Mouse (Mus musculus): ENCODE data around the gene Ruvbl2. TPM values are rescaled to one million over a fixed set of nuclear protein-coding genes. Genes with fewer than 3 reads are reported as not detected.
A peak's percentile ranks its signal among the peaks of the same experiment; 100 is the strongest.

Ruvbl2 gene
- polyA plus RNA-seq, 1 experiment from 2014 or later = 104 TPM

DNA sequence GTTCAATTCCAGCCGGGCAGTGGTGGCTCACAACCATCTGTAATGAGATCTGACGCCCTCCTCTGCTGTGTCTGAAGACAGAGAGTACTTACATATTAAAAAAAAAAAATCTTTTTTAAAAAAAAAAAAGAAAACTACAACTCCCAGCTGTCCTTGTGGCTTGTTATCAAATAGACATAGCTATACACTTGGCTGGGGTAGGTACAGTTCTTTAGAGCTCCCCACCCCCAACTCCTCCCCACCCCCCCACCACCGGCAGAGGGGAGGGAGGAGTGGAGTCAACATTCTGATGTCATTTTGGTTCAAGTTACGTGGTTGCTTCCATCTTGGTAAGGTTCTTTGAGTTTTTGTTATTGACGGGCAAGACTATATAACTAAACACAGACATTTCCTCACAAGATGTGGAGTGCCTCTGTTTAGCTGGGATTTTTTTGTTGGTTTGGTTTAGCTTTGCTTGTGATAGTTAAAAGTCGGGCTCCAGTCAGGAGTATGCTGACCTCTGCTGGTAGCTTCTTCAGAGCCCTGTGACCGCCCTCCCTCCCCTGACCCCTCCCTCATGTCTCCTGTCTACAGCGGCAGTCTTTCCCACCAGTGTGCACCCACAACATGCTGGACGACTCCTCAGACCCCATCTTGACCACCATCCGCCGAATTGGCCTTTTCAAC is 9.6 kb upstream of the Ruvbl2 start:
- Histone ChIP-seq H3K9ac (ENCODE audit: low read depth, low read length) (0 out of 2 replicates have a peak overlapping the region, but pooled peaks have one; percentile 39), H3K27me3 (ENCODE audit: control insufficient read depth, insufficient read depth, low read length) (no peaks in the 10 kb centered on the region), H3K4me2 (peak overlapping the region; percentile 35), H3K27ac (ENCODE audit: low read depth, low read length) (no peak overlapping the region), H3K4me3 (ENCODE audit: low read depth, low read length) (peak overlapping the region; percentile 14; the same call in 1 of the 2 replicates), H3K9me3 (replicated peaks; ENCODE audit: control insufficient read depth, low read length) (no peaks in the 10 kb centered on the region), H3K4me1 (ENCODE audit: control insufficient read depth, insufficient read depth, low read length) (peaks cover 5% of the 10 kb centered on the region; the same call in 1 of the 2 replicates), H3K36me3 (ENCODE audit: control insufficient read depth, insufficient read depth, low read length) (peaks cover 20% of the 10 kb centered on the region)
- 20% methylated on average over 11 of the region's 11 CpGs for WGBS (ENCODE audit: insufficient replicate concordance)
- ATAC-seq (replicated peaks; ENCODE audit: insufficient number of reproducible peaks, low FRiP score, low TSS enrichment) = no peak

DNA sequence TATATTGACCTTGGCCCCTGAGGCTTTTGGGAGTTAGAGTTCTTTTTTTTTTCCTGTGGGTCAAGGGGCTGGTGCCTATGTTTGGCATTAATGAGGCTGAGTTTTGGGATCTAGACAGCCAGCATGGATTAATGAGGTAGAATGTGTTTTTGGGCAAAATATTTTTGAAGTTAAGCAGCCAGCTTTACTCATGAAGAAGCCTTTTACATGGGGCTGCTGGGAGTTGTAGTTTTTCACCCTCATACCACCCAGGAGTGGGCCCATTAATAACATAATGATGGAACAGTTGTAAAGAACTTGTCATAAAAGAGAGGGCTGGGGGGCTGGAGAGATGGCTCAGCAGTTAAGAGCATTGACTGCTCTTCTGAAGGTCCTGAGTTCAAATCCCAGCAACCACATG is 8.7 kb upstream of the Ruvbl2 start:
- Histone ChIP-seq H3K4me2 (no peak overlapping the region), H3K4me3 (ENCODE audit: low read depth, low read length) (no peak overlapping the region), H3K27me3 (ENCODE audit: control insufficient read depth, insufficient read depth, low read length) (no peaks in the 10 kb centered on the region), H3K4me1 (ENCODE audit: control insufficient read depth, insufficient read depth, low read length) (peaks cover 5% of the 10 kb centered on the region; the same call in 1 of the 2 replicates), H3K27ac (ENCODE audit: low read depth, low read length) (no peak overlapping the region), H3K9ac (ENCODE audit: low read depth, low read length) (no peak overlapping the region), H3K36me3 (ENCODE audit: control insufficient read depth, insufficient read depth, low read length) (peaks cover 22% of the 10 kb centered on the region), H3K9me3 (replicated peaks; ENCODE audit: control insufficient read depth, low read length) (no peaks in the 10 kb centered on the region)
- no peak for ATAC-seq (replicated peaks; ENCODE audit: insufficient number of reproducible peaks, low FRiP score, low TSS enrichment)

DNA sequence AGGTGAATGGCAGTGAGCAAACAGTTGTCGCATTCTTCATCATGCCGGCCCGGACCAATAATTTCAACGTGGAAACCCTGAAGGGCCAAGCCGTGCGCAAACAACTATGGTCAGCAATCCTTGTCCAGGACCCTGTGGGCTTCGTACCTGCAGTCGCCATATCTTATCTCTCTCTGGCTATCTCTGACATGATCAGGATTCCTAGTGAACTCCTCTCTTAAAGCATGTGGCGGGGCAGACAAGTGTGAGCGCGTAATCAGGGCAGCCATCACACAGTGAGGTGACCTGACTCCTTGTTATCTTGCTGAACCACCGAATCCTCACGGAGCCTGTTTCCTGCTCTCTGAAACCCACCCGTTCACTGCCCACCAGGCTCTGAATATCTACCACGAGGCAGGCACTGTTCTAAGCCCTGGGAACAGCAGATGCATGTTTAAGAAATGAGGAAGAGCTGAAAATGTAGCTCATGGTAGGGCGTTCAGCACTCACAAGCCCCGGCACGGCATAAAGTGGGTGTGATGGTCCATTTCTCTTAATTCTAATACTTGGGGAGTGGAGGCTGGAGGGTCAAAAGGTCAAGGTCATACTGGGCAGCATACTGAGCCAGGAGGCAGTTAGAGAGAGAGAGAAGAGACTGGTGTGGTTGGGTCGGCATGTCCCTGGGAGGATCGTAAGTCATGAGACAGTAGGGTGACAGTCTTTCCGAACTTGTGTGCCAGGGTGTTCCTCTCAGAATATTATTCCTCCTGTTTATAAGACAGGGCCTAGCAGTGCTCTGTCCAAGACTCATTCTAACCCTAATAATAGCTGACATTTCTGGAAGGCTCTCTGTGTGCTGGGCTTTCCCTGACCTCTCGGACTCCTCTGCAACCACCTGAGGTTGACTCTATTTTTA is 5.9 kb upstream of the Ruvbl2 start:
- H3K4me2 ChIP-seq = no peak overlapping the region
- ATAC-seq (replicated peaks; ENCODE audit: insufficient number of reproducible peaks, low FRiP score, low TSS enrichment) = no peak
- WGBS (ENCODE audit: insufficient replicate concordance) = 71% methylated on average over 22 of the region's 22 CpGs
- H3K9ac ChIP-seq (ENCODE audit: low read depth, low read length) = no peak overlapping the region
- no peaks in the 10 kb centered on the region for H3K27me3 ChIP-seq (ENCODE audit: control insufficient read depth, insufficient read depth, low read length)
- H3K36me3 ChIP-seq (ENCODE audit: control insufficient read depth, insufficient read depth, low read length) = peaks cover 28% of the 10 kb centered on the region
- H3K4me1 ChIP-seq (ENCODE audit: control insufficient read depth, insufficient read depth, low read length) = peaks cover 5% of the 10 kb centered on the region; the same call in 1 of the 2 replicates
- H3K9me3 ChIP-seq (replicated peaks; ENCODE audit: control insufficient read depth, low read length) = no peaks in the 10 kb centered on the region
- no peak overlapping the region for H3K4me3 ChIP-seq (ENCODE audit: low read depth, low read length)
- no peak overlapping the region for H3K27ac ChIP-seq (ENCODE audit: low read depth, low read length)

DNA sequence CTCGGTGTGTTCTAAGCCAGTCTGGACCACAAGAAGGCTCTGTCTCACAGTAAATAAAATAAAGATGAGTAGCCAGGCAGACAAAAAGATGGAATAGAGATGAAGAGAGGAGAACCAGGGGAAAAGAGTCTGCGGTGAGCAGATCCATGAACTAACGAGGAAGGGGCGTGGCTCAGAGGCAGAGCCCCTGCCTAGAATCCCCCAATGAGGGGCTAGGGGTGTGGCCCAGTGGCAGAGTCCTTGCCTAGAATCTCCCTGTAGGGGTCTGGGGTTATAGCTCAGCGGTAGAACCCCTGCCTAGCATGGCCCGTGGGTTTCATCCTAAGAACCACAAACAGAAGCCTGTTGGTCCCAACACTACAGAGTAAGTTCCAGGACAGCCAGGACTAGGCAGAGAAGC is 850 bp downstream of the Ruvbl2 start:
- Histone ChIP-seq H3K27me3 (ENCODE audit: control insufficient read depth, insufficient read depth, low read length) (no peaks in the 10 kb centered on the region), H3K9me3 (replicated peaks; ENCODE audit: control insufficient read depth, low read length) (no peaks in the 10 kb centered on the region), H3K4me3 (ENCODE audit: low read depth, low read length) (no peak overlapping the region; the same call in 1 of the 2 replicates), H3K9ac (ENCODE audit: low read depth, low read length) (no peak overlapping the region), H3K27ac (ENCODE audit: low read depth, low read length) (no peak overlapping the region), H3K4me1 (ENCODE audit: control insufficient read depth, insufficient read depth, low read length) (peaks cover 38% of the 10 kb centered on the region), H3K36me3 (ENCODE audit: control insufficient read depth, insufficient read depth, low read length) (peaks cover 11% of the 10 kb centered on the region), H3K4me2 (peak overlapping the region; percentile 96)
- no peak for ATAC-seq (replicated peaks; ENCODE audit: insufficient number of reproducible peaks, low FRiP score, low TSS enrichment)
- WGBS (ENCODE audit: insufficient replicate concordance) = 20% methylated on average over 6 of the region's 6 CpGs

DNA sequence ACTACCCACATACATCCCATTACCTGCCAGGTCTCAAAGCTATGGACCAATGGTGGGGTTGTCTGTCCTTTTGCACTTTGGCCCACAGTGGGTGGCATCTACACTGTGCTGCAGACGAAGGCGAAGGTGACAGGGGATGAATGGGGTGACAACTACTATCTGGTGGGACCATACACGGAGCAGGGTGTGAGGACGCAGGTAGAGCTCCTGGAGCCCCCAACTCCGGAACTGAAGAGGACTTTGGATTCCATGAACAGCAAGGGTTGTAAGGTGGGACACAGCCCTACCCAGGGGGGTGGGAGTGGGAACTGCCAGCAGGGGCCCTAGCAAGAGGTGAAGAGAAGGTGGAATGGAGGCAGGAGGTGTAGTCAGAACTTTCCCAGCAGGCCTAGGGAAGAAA is 1.5 kb downstream of the Ruvbl2 start:
- no peak for ATAC-seq (replicated peaks; ENCODE audit: insufficient number of reproducible peaks, low FRiP score, low TSS enrichment)
- Histone ChIP-seq H3K27ac (ENCODE audit: low read depth, low read length) (no peak overlapping the region), H3K4me3 (ENCODE audit: low read depth, low read length) (peak overlapping the region; percentile 86)

DNA sequence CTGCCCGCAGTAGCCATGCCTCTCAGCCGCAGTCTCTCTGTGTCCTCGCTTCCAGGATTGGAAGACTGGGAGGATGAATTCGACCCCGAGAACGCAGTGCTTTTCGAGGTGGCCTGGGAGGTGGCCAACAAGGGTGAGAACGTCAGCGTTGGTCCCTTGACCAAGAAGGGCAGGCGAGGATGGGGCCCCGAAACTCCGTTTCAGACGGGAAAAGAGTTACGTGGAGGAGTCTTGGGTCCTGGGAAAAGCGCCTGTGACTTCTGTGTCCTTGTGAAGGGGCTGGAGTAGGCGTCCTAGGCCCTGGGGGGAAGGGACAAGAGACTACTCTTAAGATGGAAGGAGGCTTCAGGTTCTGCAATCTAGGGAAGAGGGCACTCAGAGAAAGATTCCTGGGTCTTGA is 2.9 kb downstream of the Ruvbl2 start:
- Histone ChIP-seq H3K36me3 (ENCODE audit: control insufficient read depth, insufficient read depth, low read length) (peaks cover 2% of the 10 kb centered on the region; the same call in 1 of the 2 replicates), H3K9me3 (replicated peaks; ENCODE audit: control insufficient read depth, low read length) (no peaks in the 10 kb centered on the region), H3K27ac (ENCODE audit: low read depth, low read length) (peak overlapping the region; percentile 84), H3K4me1 (ENCODE audit: control insufficient read depth, insufficient read depth, low read length) (peaks cover 38% of the 10 kb centered on the region), H3K9ac (ENCODE audit: low read depth, low read length) (peak overlapping the region; percentile 95), H3K4me2 (peak overlapping the region; percentile 96), H3K4me3 (ENCODE audit: low read depth, low read length) (peak overlapping the region; percentile 86), H3K27me3 (ENCODE audit: control insufficient read depth, insufficient read depth, low read length) (no peaks in the 10 kb centered on the region)
- no peak for ATAC-seq (replicated peaks; ENCODE audit: insufficient number of reproducible peaks, low FRiP score, low TSS enrichment)
- WGBS (ENCODE audit: insufficient replicate concordance) = 2% methylated on average over 16 of the region's 16 CpGs

More for the DNA sequence above, 1.5 kb downstream of the Ruvbl2 start:
- Histone ChIP-seq H3K27me3 (ENCODE audit: control insufficient read depth, insufficient read depth, low read length) (no peaks in the 10 kb centered on the region), H3K36me3 (ENCODE audit: control insufficient read depth, insufficient read depth, low read length) (peaks cover 7% of the 10 kb centered on the region), H3K9ac (ENCODE audit: low read depth, low read length) (no peak overlapping the region), H3K9me3 (replicated peaks; ENCODE audit: control insufficient read depth, low read length) (no peaks in the 10 kb centered on the region), H3K4me2 (peak overlapping the region; percentile 96), H3K4me1 (ENCODE audit: control insufficient read depth, insufficient read depth, low read length) (peaks cover 38% of the 10 kb centered on the region)
- 81% methylated on average over 5 of the region's 5 CpGs for WGBS (ENCODE audit: insufficient replicate concordance)

DNA sequence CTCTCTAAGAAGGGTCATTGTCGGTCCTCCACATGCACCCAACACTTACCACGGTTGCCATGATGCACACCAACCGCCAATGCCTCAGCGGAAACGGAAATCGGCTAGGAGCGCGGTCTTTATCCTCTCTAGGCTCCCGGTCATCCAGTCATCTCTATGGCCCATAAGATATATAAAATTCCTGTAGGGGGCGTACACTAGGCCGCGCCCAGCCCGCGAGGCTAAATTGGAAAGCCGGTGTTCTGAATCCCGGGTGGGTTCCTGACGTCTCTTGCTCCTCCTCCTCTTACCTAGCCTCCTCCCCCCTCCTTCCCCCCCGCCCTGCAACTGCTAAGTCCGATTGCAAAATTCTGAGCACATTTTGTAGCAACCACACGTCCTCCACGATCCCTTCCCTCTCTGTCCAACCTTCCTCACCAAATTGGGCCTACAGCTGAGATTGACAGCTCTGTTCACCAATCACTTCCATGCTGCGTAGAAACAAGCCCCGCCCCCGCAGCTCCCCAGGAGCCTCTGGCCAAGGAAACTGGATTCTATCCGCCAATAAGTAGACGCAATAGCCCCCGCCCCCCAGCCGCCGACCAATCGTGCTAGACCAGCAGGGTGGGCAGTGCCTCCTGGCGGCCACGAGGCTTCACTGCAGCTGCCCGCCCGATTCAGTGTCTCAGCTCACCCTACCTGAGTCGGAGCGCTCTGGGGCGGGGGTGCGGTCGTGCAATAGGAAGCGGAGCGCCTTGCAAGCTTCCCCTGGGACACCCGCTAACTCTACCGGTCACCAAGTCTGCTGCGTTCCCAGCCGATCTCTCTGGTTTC is 3.5 kb downstream of the Ruvbl2 start, which contains the start of gene Gys1:
TSS of gene Gys1 (plus strand) at position 642 of the 813 bp plus-strand sequence.
- peaks cover 38% of the 10 kb centered on the region for H3K4me1 ChIP-seq (ENCODE audit: control insufficient read depth, insufficient read depth, low read length)
- H3K27me3 ChIP-seq (ENCODE audit: control insufficient read depth, insufficient read depth, low read length) = no peaks in the 10 kb centered on the region
- peak within 1 kb of the TSS; percentile 96 for H3K4me2 ChIP-seq
- peak within 1 kb of the TSS; percentile 91 for H3K27ac ChIP-seq (ENCODE audit: low read depth, low read length)
- 1% methylated on average over 45 of the region's 45 CpGs for WGBS (ENCODE audit: insufficient replicate concordance)
- ATAC-seq (replicated peaks; ENCODE audit: insufficient number of reproducible peaks, low FRiP score, low TSS enrichment) = peak; percentile 93
- H3K9me3 ChIP-seq (replicated peaks; ENCODE audit: control insufficient read depth, low read length) = no peaks in the 10 kb centered on the region
- H3K4me3 ChIP-seq (ENCODE audit: low read depth, low read length) = peak within 1 kb of the TSS; percentile 86
- peaks cover 6% of the 10 kb centered on the region; the same call in 1 of the 2 replicates for H3K36me3 ChIP-seq (ENCODE audit: control insufficient read depth, insufficient read depth, low read length)
- peak within 1 kb of the TSS; percentile 95 for H3K9ac ChIP-seq (ENCODE audit: low read depth, low read length)

DNA sequence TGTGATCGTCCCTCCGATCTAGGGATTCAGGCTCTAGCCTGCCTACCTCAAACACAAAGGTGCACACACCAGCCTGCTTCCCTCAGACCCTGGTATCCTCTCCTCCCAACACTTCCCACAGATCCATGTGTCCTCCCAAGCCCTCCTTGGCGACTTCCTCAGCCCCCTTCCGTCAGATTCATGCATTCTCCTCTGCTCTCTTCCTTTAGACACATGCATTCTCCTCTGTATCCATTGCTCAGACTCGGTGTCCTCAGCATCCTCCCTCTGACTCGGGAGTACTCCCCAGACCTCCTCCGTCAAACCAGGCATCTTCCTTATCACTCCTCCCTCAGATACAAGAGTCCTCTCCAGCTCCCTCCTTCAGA is 4.1 kb downstream of the Ruvbl2 start:
- Histone ChIP-seq H3K36me3 (ENCODE audit: control insufficient read depth, insufficient read depth, low read length) (peaks cover 10% of the 10 kb centered on the region; the same call in 1 of the 2 replicates), H3K9me3 (replicated peaks; ENCODE audit: control insufficient read depth, low read length) (no peaks in the 10 kb centered on the region), H3K9ac (ENCODE audit: low read depth, low read length) (peak overlapping the region; percentile 87), H3K27ac (ENCODE audit: low read depth, low read length) (peak overlapping the region; percentile 91; the same call in 1 of the 2 replicates), H3K4me1 (ENCODE audit: control insufficient read depth, insufficient read depth, low read length) (peaks cover 38% of the 10 kb centered on the region), H3K4me2 (peak overlapping the region; percentile 96), H3K27me3 (ENCODE audit: control insufficient read depth, insufficient read depth, low read length) (no peaks in the 10 kb centered on the region), H3K4me3 (ENCODE audit: low read depth, low read length) (peak overlapping the region; percentile 86)
- WGBS (ENCODE audit: insufficient replicate concordance) = 2% methylated on average over 7 of the region's 7 CpGs
- ATAC-seq (replicated peaks; ENCODE audit: insufficient number of reproducible peaks, low FRiP score, low TSS enrichment) = no peak

All from heart, embryonic 11.5 days (tissue).